Mouse (Mus musculus): ENCODE data around the gene Krtap3-2. TPM values are rescaled to one million over a fixed set of nuclear protein-coding genes. Genes with fewer than 3 reads are reported as not detected.

The Krtap3-2 gene
- polyA plus RNA-seq, 1 experiment, result 0.19 TPM

DNA sequence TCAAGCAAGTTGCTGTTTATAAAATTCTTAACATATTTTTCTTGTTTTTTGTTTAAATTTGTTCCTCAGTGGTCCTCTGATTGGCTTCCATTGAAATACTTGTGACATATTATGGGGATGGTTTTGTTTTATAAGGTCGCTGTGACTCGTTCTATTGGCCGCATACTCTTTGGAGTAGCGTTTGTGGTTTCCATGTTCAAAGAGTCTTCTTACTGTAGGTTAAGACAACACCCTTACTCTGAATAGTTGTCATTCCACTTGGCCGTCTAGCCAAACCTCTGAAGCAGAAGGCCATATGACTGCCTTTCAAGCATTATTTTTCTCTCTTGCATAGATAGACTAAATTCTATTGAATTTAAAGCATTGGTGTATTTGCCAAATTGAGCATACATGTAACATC is 24.4 kb upstream of the Krtap3-2 start:
- no peak for DNase-seq
- H3K27me3 ChIP-seq (ENCODE audit: control insufficient read depth, insufficient read depth, low read length), result no peaks in the 10 kb centered on the region
- no peak overlapping the region for H3K27ac ChIP-seq (ENCODE audit: control insufficient read depth, insufficient read depth, low read length)
- H3K36me3 ChIP-seq (ENCODE audit: control insufficient read depth, insufficient read depth, low read length), result no peaks in the 10 kb centered on the region
- no peak overlapping the region for H3K4me3 ChIP-seq (ENCODE audit: control insufficient read depth, insufficient read depth, low read length)
- 96% methylated on average over 5 of the region's 5 CpGs for WGBS
- no peaks in the 10 kb centered on the region for H3K4me1 ChIP-seq (replicated peaks; ENCODE audit: control insufficient read depth, insufficient read depth, low read length)
- TF ChIP-seq POLR2A (IDR thresholded peaks at IDR 0.05; ENCODE audit: control insufficient read depth, extremely low read depth, insufficient read depth, low read length, poor library complexity) (no peak), CTCF (IDR thresholded peaks at IDR 0.05; ENCODE audit: borderline replicate concordance, control insufficient read depth, extremely low read depth, insufficient read depth, low read length, poor library complexity) (no peak)

DNA sequence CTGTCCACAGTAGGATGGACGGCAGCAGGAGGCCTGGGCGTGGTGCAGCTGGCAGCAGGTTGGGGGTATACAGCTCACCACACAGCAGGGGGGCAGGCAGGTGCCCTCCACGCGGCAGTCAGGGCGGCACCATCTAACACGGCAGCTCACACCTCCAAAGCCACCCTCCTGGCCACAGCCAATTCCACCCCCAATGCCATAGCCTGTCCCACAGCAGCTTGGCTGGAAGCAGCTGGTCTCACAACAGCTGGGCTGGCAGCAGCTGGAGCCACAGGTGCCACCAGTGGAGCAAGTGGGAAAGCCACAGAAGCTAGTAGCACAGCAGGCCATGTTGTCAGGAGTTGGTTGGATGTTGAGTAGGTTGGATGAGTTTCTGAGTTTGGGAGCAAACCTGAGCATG is 24.0 kb upstream of the Krtap3-2 start, which contains the start of gene Krtap1-5:
Gene Krtap1-5, minus strand, starts transcription at position 381 of the 400 bp plus-strand sequence.
- TF ChIP-seq CTCF (IDR thresholded peaks at IDR 0.05; ENCODE audit: borderline replicate concordance, control insufficient read depth, extremely low read depth, insufficient read depth, low read length, poor library complexity) (no peak), POLR2A (IDR thresholded peaks at IDR 0.05; ENCODE audit: control insufficient read depth, extremely low read depth, insufficient read depth, low read length, poor library complexity) (no peak)
- H3K4me3 ChIP-seq (ENCODE audit: control insufficient read depth, insufficient read depth, low read length), result no peak within 1 kb of the TSS
- no peaks in the 10 kb centered on the region for H3K36me3 ChIP-seq (ENCODE audit: control insufficient read depth, insufficient read depth, low read length)
- no peaks in the 10 kb centered on the region for H3K4me1 ChIP-seq (replicated peaks; ENCODE audit: control insufficient read depth, insufficient read depth, low read length)
- no peaks in the 10 kb centered on the region for H3K27me3 ChIP-seq (ENCODE audit: control insufficient read depth, insufficient read depth, low read length)
- H3K27ac ChIP-seq (ENCODE audit: control insufficient read depth, insufficient read depth, low read length), result no peak within 1 kb of the TSS
- no peak for DNase-seq
- 87% methylated on average over 6 of the region's 6 CpGs for WGBS

DNA sequence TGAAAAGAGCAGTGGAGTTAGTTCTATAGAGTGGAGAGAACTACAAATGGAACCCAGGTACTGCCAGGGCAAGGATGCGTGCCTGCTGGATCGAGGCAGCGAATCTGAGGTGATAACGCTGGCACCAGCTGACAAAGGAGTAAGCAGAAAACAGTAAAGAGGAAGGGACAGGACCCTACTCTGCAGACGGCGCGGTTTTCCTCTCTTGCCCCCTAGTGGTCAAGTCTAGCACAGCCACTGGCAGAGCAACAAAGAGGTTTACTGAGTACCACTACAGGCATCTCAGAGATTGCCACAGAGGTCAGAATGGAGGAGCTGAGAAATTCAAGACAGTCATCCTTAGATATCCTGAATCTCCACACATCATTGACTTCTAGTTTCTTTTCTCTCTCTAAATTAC is 17.5 kb upstream of the Krtap3-2 start:
- 5% methylated on average over 7 of the region's 7 CpGs for WGBS
- H3K4me3 ChIP-seq (ENCODE audit: control insufficient read depth, insufficient read depth, low read length), result no peak overlapping the region
- TF ChIP-seq POLR2A (IDR thresholded peaks at IDR 0.05; ENCODE audit: control insufficient read depth, extremely low read depth, insufficient read depth, low read length, poor library complexity), result no peak
- peak; percentile 59; the same call in 1 of the 2 replicates for TF ChIP-seq CTCF (IDR thresholded peaks at IDR 0.05; ENCODE audit: borderline replicate concordance, control insufficient read depth, extremely low read depth, insufficient read depth, low read length, poor library complexity)

DNA sequence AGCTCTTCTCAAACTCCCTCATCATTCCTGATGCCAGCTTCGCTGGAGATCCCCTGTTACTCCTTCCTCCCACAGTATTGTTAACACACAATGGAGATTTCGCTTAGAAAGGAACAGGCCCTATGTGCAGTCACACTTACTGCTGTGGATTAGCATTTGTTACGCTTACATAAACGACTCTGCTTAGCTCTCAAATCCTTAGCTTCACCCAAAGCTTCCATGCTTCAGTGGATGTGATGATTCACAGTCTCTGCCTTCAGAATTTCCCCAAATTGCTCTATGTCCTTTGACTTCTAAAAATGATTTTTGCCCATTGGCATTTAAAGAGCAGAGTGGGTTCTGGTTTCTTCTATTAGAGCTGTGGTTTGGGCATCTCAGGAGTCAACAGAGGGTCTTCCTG is 16.5 kb upstream of the Krtap3-2 start:
- no peak for TF ChIP-seq CTCF (IDR thresholded peaks at IDR 0.05; ENCODE audit: borderline replicate concordance, control insufficient read depth, extremely low read depth, insufficient read depth, low read length, poor library complexity)
- no peak for TF ChIP-seq POLR2A (IDR thresholded peaks at IDR 0.05; ENCODE audit: control insufficient read depth, extremely low read depth, insufficient read depth, low read length, poor library complexity)
- 74% methylated on average over 4 of the region's 4 CpGs for WGBS
- Histone ChIP-seq H3K4me1 (replicated peaks; ENCODE audit: control insufficient read depth, insufficient read depth, low read length) (no peaks in the 10 kb centered on the region), H3K36me3 (ENCODE audit: control insufficient read depth, insufficient read depth, low read length) (no peaks in the 10 kb centered on the region), H3K27ac (ENCODE audit: control insufficient read depth, insufficient read depth, low read length) (no peak overlapping the region), H3K27me3 (ENCODE audit: control insufficient read depth, insufficient read depth, low read length) (no peaks in the 10 kb centered on the region), H3K4me3 (ENCODE audit: control insufficient read depth, insufficient read depth, low read length) (no peak overlapping the region)
- no peak for DNase-seq

More for the DNA sequence above, 17.5 kb upstream of the Krtap3-2 start:
- H3K27me3 ChIP-seq (ENCODE audit: control insufficient read depth, insufficient read depth, low read length), result no peaks in the 10 kb centered on the region
- H3K27ac ChIP-seq (ENCODE audit: control insufficient read depth, insufficient read depth, low read length), result no peak overlapping the region
- H3K4me1 ChIP-seq (replicated peaks; ENCODE audit: control insufficient read depth, insufficient read depth, low read length), result no peaks in the 10 kb centered on the region
- H3K36me3 ChIP-seq (ENCODE audit: control insufficient read depth, insufficient read depth, low read length), result no peaks in the 10 kb centered on the region
- DNase-seq, result peak; percentile 63

DNA sequence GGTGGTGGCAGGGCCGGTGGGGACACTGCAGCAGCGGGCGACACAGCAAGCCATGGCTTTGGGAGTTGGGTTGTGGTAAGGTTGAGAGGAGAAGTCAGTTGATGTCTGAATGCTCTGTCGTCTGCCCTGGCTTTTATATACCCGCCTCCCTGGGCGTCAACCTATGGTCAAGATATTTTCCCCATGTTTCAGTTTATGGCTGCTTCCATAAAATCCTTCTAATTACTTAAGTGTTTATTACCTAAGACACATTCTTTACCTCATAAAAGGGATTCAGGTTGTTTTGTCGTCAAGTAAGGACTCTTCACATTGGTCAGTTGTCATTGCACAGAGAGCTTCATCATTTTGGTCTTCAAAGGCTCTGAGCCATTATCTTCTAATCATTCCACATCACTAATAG is 9.9 kb upstream of the Krtap3-2 start, which contains the start of gene Krtap3-1:
Gene Krtap3-1, minus strand, starts transcription at position 101 of the 400 bp plus-strand sequence.
- no peaks in the 10 kb centered on the region for H3K4me1 ChIP-seq (replicated peaks; ENCODE audit: control insufficient read depth, insufficient read depth, low read length)
- TF ChIP-seq CTCF (IDR thresholded peaks at IDR 0.05; ENCODE audit: borderline replicate concordance, control insufficient read depth, extremely low read depth, insufficient read depth, low read length, poor library complexity), result no peak
- TF ChIP-seq POLR2A (IDR thresholded peaks at IDR 0.05; ENCODE audit: control insufficient read depth, extremely low read depth, insufficient read depth, low read length, poor library complexity), result no peak
- H3K36me3 ChIP-seq (ENCODE audit: control insufficient read depth, insufficient read depth, low read length), result no peaks in the 10 kb centered on the region
- H3K27me3 ChIP-seq (ENCODE audit: control insufficient read depth, insufficient read depth, low read length), result no peaks in the 10 kb centered on the region
- H3K4me3 ChIP-seq (ENCODE audit: control insufficient read depth, insufficient read depth, low read length), result no peak within 1 kb of the TSS
- DNase-seq, result no peak
- no peak within 1 kb of the TSS for H3K27ac ChIP-seq (ENCODE audit: control insufficient read depth, insufficient read depth, low read length)
- 89% methylated on average over 7 of the region's 7 CpGs for WGBS

DNA sequence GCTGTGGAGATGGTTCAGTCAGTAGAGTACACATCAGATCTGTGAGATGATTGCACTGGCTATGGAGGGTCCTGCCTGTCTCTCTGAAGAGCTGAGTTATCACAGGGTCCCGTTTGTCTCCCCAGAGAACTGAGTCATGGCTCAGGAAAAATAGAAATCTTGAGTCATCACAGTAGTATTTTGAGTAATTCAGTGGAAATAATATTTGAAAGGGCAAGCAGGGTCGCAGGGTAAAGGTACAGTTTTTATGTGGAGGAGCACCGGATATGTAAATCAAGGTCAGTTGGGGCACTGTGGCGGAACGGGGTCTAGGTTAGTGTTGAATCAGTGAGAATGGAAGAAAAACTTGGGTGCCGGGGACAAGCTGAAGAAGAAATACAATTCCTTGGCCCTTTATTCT is 5.9 kb upstream of the Krtap3-2 start:
- 91% methylated on average over 6 of the region's 6 CpGs for WGBS
- no peak for TF ChIP-seq CTCF (IDR thresholded peaks at IDR 0.05; ENCODE audit: borderline replicate concordance, control insufficient read depth, extremely low read depth, insufficient read depth, low read length, poor library complexity)
- no peak for TF ChIP-seq POLR2A (IDR thresholded peaks at IDR 0.05; ENCODE audit: control insufficient read depth, extremely low read depth, insufficient read depth, low read length, poor library complexity)
- Histone ChIP-seq H3K36me3 (ENCODE audit: control insufficient read depth, insufficient read depth, low read length) (no peaks in the 10 kb centered on the region), H3K4me3 (ENCODE audit: control insufficient read depth, insufficient read depth, low read length) (no peak overlapping the region), H3K27ac (ENCODE audit: control insufficient read depth, insufficient read depth, low read length) (no peak overlapping the region), H3K27me3 (ENCODE audit: control insufficient read depth, insufficient read depth, low read length) (no peaks in the 10 kb centered on the region), H3K4me1 (replicated peaks; ENCODE audit: control insufficient read depth, insufficient read depth, low read length) (no peaks in the 10 kb centered on the region)
- DNase-seq, result no peak

DNA sequence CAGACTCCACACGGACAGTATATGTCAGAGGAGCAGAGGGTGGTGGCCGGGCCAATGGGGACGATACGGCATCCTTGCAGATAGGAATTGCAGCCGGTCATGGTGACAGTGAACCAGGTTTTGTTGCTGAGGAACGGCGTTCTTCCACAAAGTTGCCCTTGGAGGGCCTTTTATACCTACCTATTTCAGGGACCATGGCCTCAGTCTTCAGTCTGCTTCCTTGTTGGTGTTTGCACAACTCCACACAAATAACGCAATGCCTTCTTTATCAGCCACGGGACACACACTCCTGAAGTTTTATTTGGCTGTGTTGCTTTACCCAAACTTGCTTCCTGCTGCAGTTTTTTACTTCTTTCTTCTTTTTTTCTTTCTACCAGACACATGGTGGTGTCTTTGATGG is 2.7 kb upstream of the Krtap3-2 start, which contains the start of gene Gm11939:
Gene Gm11939, minus strand, starts transcription at position 101 of the 400 bp plus-strand sequence.
- no peak for TF ChIP-seq POLR2A (IDR thresholded peaks at IDR 0.05; ENCODE audit: control insufficient read depth, extremely low read depth, insufficient read depth, low read length, poor library complexity)
- no peak for TF ChIP-seq CTCF (IDR thresholded peaks at IDR 0.05; ENCODE audit: borderline replicate concordance, control insufficient read depth, extremely low read depth, insufficient read depth, low read length, poor library complexity)
- Histone ChIP-seq H3K27ac (ENCODE audit: control insufficient read depth, insufficient read depth, low read length) (no peak within 1 kb of the TSS), H3K36me3 (ENCODE audit: control insufficient read depth, insufficient read depth, low read length) (no peaks in the 10 kb centered on the region), H3K27me3 (ENCODE audit: control insufficient read depth, insufficient read depth, low read length) (no peaks in the 10 kb centered on the region), H3K4me1 (replicated peaks; ENCODE audit: control insufficient read depth, insufficient read depth, low read length) (no peaks in the 10 kb centered on the region), H3K4me3 (ENCODE audit: control insufficient read depth, insufficient read depth, low read length) (no peak within 1 kb of the TSS)
- DNase-seq, result no peak
- 94% methylated on average over 9 of the region's 9 CpGs for WGBS

All from thymus, adult 2 months (tissue).